Mouse (Mus musculus): ENCODE results near the gene Reck.

The Reck gene

DNA sequence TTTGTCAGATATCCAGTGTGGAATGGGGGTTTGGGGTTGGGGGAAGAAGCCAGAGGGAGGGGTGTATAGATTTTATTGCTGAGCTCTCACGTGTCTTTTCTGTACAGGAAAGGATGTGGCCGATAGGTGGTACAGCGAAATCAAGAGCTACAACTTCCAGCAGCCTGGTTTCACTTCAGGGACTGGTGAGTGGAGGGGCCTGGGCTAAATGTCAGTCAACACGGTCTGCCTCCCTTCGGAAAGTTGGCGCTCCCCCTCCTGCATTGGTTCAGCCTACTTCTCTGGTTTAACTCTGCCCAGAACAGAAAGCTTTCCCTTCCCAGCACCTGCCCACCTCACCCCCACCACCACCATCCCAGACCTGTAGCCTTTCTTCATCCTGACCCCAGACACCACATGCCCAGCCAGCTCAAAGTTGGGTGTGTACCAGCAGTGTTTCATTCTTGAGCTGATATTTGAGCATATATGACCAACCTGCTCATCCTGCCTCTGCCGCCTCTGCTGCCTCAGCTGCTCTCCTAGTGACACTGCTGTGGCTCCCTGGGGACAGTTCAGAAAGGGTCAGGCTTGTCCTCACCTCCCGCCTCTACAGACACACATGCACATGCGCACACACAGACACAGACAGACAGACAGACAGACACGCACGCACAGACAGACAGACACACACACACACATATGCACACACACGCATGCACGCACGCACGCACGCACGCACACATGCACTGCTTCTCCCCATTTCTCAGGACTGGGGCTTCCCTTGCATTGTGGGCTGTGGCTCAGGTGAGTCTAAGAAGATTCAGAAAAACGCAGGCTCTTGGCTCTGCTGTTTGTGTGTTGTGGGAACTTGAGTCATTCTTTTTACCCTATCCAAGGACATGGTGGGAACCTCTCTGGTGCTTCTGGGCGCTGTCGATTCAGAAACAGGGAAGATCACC is 95.3 kb downstream of the Reck start:
- DNase-seq: peak; percentile 39

GRCm38 (mm10) chr4:43971541-43972136 is 96.3 kb downstream of the Reck start:
- no peak for DNase-seq

DNA sequence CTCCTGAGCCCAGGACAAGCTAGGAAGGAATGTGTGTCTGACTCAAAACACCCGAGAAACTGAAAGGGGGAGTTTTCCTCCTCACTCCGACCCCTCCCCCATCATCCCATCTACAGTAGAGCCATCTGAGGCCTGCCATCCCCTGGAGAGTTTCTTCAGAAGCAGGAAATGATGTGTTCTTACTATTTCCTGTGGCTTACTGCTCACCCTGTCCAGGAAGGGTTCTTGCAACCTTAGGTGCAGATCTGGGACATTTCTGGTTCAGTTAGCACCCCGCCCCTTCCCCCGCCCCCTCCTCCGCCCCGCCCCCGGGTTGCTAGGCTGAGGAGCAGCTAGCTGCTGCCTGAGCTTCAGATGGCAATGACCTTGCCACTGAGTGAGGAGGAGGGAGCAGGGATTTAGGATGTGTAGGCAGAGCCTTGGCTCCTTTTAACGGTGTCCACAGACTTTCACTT is 96.8 kb downstream of the Reck start:
- DNase-seq: peak; percentile 73

DNA sequence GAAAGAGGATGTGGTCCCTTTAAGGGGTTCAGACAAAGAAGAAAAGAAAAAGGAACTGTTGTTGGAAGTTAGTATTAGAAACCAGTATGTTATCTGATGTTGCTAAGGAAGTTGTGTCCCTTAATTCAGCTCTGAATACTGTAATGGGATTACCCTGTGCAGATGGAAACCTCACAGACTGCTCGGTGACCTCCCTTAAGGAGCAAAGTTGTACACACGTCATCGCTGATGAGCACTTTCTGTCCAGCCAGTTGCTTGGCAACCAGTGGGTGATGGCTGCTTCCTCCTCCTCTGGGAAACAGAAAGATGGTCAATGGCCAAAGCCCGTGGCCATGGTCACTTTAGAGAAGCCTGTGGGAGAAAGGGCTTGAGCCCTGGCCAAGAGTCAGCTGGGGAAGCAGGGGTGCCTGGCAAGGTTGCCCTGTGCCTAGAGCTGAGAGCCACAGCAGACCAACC is 98.2 kb downstream of the Reck start:
- DNase-seq: no peak

GRCm38 (mm10) chr4:43974914-43975616 is 99.7 kb downstream of the Reck start:
- no peak for DNase-seq

DNA sequence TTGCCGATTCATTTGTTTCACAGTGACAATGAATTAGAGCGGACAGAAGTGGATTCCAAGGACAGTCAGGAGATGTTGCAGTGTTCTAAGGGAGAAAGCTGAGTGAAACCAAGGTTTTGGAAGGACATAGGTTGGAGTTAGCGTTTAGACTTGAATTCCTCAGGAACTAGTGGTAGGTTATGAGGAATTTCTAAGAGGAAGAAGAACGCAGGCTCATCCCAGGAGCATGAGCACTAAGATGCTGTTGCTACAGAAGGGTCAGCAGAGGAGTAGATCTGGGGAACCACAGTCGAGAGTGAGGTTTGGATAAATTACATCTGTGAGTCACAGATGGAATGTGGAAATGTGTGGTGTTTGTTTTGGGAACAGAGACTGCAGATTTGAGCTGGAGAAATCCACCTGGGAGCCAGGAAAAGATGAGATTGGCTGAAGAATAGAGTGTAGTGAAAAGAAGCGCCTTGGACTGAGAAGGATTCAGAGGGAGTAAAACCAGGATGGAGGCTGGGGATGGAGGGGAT is 101.0 kb downstream of the Reck start:
- no peak for DNase-seq

- DNase-seq: peak; percentile 3
Observed at GRCm38 (mm10) chr4:43978521-43979443, 103.5 kb downstream of the Reck start.

GRCm38 (mm10) chr4:43979746-43980145 is 104.4 kb downstream of the Reck start:
- peak; percentile 1 for DNase-seq

- no peak for DNase-seq
Observed at GRCm38 (mm10) chr4:43980236-43980635, 104.9 kb downstream of the Reck start.

DNA sequence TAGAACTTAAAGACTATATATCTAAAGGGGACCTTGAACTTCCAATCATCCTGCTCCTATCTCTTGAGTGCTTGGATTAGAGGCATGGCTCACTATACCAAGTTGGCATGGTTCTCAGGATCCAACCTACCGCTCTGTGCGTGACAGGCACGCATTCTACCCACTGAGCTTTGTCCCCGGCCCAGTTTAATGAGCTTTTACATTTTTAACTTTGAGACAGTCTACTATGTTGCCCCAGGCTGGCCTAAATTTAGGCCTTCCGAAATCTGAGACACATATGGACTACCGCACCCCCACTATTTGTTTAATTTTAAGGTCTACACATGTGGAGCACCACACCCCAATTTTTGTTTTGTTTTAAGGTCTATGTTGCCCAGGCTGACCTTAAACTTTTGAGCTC is 105.5 kb downstream of the Reck start:
- DNase-seq: no peak

DNA sequence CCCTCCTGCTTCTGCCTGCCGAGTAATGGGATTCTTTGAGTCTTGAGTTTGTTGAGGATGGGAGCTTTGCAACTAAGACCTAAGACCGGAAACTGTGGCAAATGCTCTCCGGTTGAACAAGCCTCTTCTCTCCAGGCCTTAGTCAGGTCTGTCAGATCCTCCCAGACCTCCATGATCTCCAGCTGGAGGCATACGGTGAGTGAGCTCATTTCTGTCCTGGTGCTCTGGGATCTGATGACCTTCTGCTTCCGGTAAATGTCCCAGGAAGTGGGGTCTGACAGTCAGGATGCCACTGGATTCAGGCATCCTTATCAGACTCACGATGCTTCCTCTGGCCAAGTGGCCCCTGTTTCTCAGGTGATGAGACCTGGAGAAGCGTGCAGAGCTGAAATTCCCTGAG is 105.9 kb downstream of the Reck start:
- DNase-seq: no peak

DNA sequence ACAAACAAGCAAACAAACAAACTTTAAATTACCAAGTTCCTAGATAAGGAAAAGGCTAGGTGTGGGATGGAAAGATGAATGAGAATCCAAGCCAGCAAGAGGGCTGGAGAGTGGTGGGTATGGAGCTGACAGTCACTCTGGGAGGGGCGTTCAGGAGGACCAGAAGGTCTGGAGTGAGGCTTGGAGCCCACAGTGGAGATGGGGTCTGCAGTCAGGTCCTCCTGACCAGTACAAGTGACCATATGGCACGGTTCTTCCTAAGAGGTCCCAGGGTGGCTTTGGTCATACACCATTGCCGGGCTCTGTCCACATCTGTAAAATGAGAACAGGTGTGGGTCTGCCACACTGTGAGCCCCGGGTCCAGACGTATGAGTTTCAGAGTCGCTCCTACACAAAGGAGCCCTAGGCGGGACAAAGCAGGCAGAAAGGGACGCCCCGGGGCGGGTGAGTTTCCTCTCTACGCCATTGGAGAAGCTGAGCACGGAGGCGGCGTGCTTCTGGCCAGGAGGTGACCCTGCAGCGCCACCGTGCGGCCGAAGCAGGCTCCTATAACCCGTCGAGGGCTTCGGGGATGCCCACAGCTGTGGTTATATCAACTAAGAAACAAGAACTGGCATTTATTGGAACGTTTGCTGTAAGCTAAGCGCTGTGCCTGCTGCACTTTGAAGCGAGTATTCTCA is 106.9 kb downstream of the Reck start:
- DNase-seq: peak; percentile 97

DNA sequence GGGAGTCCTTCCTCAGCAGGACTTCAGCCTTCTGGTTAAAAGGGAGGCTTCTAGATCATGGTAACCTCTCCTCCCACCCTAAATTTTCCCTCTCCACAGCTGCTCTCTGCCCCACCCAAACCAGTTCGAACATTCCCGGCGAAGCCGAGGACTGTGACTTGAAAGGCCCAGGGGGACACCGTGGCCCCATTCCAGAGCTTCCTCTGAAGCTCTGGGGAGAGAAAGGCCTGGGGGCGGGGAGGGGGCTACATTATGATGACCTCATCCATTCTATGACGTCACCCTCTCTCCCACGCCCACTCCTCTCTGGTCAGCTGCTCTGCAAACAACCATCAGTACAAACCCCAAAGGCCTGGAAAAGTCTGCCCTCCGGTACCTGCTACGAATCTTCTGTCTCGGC is 107.9 kb downstream of the Reck start, which contains the start of gene Ccin:
Gene Ccin (plus strand): TSS at position 303 of the 400 bp plus-strand sequence.
- DNase-seq: no peak

DNA sequence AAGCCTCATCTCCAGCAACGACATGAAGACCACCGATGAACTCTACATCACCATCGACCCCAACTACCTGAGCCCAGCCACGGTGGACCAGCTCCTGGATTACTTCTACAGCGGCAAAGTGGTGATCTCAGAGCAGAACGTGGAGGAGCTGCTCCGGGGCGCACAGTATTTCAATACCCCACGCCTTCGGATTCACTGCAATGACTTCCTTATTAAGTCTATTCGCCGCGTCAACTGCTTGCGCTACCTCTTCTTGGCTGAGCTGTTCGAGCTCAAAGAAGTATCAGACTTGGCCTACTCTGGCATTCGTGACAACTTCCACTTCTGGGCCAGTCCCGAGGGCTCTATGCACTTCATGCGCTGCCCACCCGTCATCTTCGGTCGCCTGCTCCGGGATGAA is 108.4 kb downstream of the Reck start:
- no peak for DNase-seq

DNA sequence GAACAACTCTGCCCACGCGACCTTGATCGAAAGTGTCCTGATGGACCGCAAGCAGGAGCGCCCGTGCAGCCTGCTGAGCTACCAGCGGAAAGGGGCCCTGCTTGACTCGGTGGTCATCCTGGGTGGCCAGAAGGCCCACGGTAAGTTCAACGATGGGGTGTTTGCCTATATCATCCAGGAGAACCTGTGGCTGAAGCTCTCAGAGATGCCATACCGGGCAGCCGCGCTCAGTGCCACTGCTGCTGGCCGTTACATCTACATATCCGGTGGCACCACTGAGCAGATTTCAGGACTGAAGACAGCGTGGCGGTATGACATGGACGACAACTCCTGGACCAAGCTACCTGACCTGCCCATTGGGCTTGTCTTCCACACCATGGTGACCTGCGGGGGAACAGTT is 109.0 kb downstream of the Reck start:
- DNase-seq: no peak

- no peak for DNase-seq
Observed at GRCm38 (mm10) chr4:43988976-43989375, 113.6 kb downstream of the Reck start.

- DNase-seq: no peak
Observed at GRCm38 (mm10) chr4:43993072-43993471, 117.7 kb downstream of the Reck start.

- peak; percentile 1 for DNase-seq
Observed at GRCm38 (mm10) chr4:43994342-43994741, 119.0 kb downstream of the Reck start.

Data from thymus, postnatal 14 days (tissue).